Mouse (Mus musculus) limb, embryonic 15.5 days (tissue): ENCODE results near the gene Vkorc1l1. TPM values are rescaled to one million over a fixed set of nuclear protein-coding genes. Genes with fewer than 3 reads are reported as not detected.

Experiments used
- ATAC-seq: fragments of 200-750 bp; cut with Nextera tagmentation; 2 replicates; pipeline ENCODE4 v1.8.0; 2017; ENCODE audit warnings: low read depth, moderate TSS enrichment; ENCODE audit not compliant: insufficient number of reproducible peaks, low FRiP score, low TSS enrichment
- H3K27ac ChIP-seq: fragments of 300-500 bp; sonication (generic); 2 replicates; pipeline ENCODE4 v1.5.1; 2015; ENCODE audit warnings: moderate library complexity, mild to moderate bottlenecking, inconsistent platforms
- H3K27me3 ChIP-seq: fragments of 300-500 bp; sonication (generic); 2 replicates; pipeline ENCODE4 v1.6.1; 2015; ENCODE audit warnings: inconsistent platforms
- H3K36me3 ChIP-seq: fragments of 300-500 bp; sonication (generic); 2 replicates; pipeline ENCODE4 v1.6.1; 2015; ENCODE audit warnings: inconsistent platforms
- H3K4me1 ChIP-seq: fragments of 300-500 bp; sonication (generic); 2 replicates; pipeline ENCODE4 v1.6.1; 2015; ENCODE audit warnings: inconsistent platforms
- H3K4me2 ChIP-seq: fragments of 300-500 bp; sonication (generic); 2 replicates; pipeline ENCODE4 v1.6.1; 2015; ENCODE audit warnings: mild to moderate bottlenecking, inconsistent platforms
- H3K4me3 ChIP-seq: fragments of 300-500 bp; sonication (generic); 2 replicates; pipeline ENCODE4 v1.5.1; 2015; ENCODE audit warnings: mild to moderate bottlenecking, inconsistent platforms
- H3K9ac ChIP-seq: fragments of 300-500 bp; sonication (generic); 2 replicates; pipeline ENCODE4 v1.6.1; 2015; ENCODE audit warnings: inconsistent platforms
- H3K9me3 ChIP-seq: fragments of 300-500 bp; sonication (generic); 2 replicates; pipeline ENCODE4 v1.6.1; 2016; ENCODE audit warnings: inconsistent platforms
- whole genome bisulfite sequencing: fragments of 180-500 bp; shearing (Covaris S2); methylation state at CpG from one replicate; pipeline ENCODE4 v1.1.7; 2015; 5-methylcytosine and 5-hydroxymethylcytosine counted together
- polyA plus RNA-seq: library from polyadenylated mRNA; unstranded; fragments of >200 nt; fragmentation: Nextera tagmentation; extraction: Ambion mirVana; gene quantifications from 2 replicates; pipeline ENCODE4 v1.2.1, GENCODE M21; 2015

Vkorc1l1 gene
- polyA plus RNA-seq, 1 experiment from 2014 or later: 28.5 TPM

GRCm38 (mm10) chr5:129989376-129989775, 47.6 kb downstream of the Vkorc1l1 start:
- H3K4me2 ChIP-seq: no peak overlapping the region
- no peaks in the 10 kb centered on the region for H3K4me1 ChIP-seq
- no peak overlapping the region for H3K4me3 ChIP-seq
- no peaks in the 10 kb centered on the region for H3K27me3 ChIP-seq
- H3K36me3 ChIP-seq: peaks cover 25% of the 10 kb centered on the region
- H3K9ac ChIP-seq: no peak overlapping the region
- no peak overlapping the region for H3K27ac ChIP-seq
- no peaks in the 10 kb centered on the region for H3K9me3 ChIP-seq
- ATAC-seq: no peak
- WGBS: 66% methylated on average over 13 of the region's 13 CpGs

GRCm38 (mm10) chr5:129991898-129992297, 50.1 kb downstream of the Vkorc1l1 start:
- no peak overlapping the region for H3K27ac ChIP-seq
- WGBS: 94% methylated on average over 5 of the region's 5 CpGs
- H3K4me3 ChIP-seq: no peak overlapping the region
- H3K9ac ChIP-seq: no peak overlapping the region
- no peaks in the 10 kb centered on the region for H3K9me3 ChIP-seq
- H3K4me1 ChIP-seq: no peaks in the 10 kb centered on the region
- ATAC-seq: no peak
- no peak overlapping the region for H3K4me2 ChIP-seq
- H3K27me3 ChIP-seq: no peaks in the 10 kb centered on the region
- peaks cover 20% of the 10 kb centered on the region for H3K36me3 ChIP-seq

- H3K27me3 ChIP-seq: no peaks in the 10 kb centered on the region
- no peak overlapping the region for H3K27ac ChIP-seq
- no peaks in the 10 kb centered on the region for H3K4me1 ChIP-seq
- H3K4me2 ChIP-seq: no peak overlapping the region
- 92% methylated on average over 14 of the region's 14 CpGs for whole genome bisulfite sequencing
- H3K4me3 ChIP-seq: no peak overlapping the region
- H3K9ac ChIP-seq: no peak overlapping the region
- H3K36me3 ChIP-seq: peaks cover 17% of the 10 kb centered on the region
- no peak for ATAC-seq
- no peaks in the 10 kb centered on the region for H3K9me3 ChIP-seq
Measured at GRCm38 (mm10) chr5:129993374-129993773, 51.6 kb downstream of the Vkorc1l1 start.

- Histone ChIP-seq H3K4me3 (no peak overlapping the region), H3K4me1 (no peaks in the 10 kb centered on the region)
- 86% methylated on average over 7 of the region's 7 CpGs for WGBS
Measured at GRCm38 (mm10) chr5:129994989-129995388, 53.2 kb downstream of the Vkorc1l1 start.

GRCm38 (mm10) chr5:129997700-129998099, 55.9 kb downstream of the Vkorc1l1 start:
- Histone ChIP-seq H3K9me3 (no peaks in the 10 kb centered on the region), H3K4me2 (no peak overlapping the region), H3K4me1 (peaks cover 15% of the 10 kb centered on the region), H3K36me3 (0 out of 2 replicates have a peak, but pooled peaks cover 7% of the 10 kb centered on the region), H3K9ac (no peak overlapping the region), H3K4me3 (no peak overlapping the region), H3K27ac (no peak overlapping the region), H3K27me3 (no peaks in the 10 kb centered on the region)
- ATAC-seq: no peak
- 75% methylated on average over 19 of the region's 19 CpGs for WGBS

More at GRCm38 (mm10) chr5:129994989-129995388, 53.2 kb downstream of the Vkorc1l1 start:
- no peak overlapping the region for H3K4me2 ChIP-seq
- no peaks in the 10 kb centered on the region for H3K27me3 ChIP-seq
- no peak overlapping the region for H3K27ac ChIP-seq
- no peak for ATAC-seq
- H3K36me3 ChIP-seq: peaks cover 15% of the 10 kb centered on the region
- no peaks in the 10 kb centered on the region for H3K9me3 ChIP-seq
- no peak overlapping the region for H3K9ac ChIP-seq

- Histone ChIP-seq H3K27ac (no peak overlapping the region), H3K9ac (no peak overlapping the region), H3K27me3 (no peaks in the 10 kb centered on the region), H3K4me3 (no peak overlapping the region), H3K9me3 (no peaks in the 10 kb centered on the region), H3K4me1 (peaks cover 18% of the 10 kb centered on the region), H3K36me3 (0 out of 2 replicates have a peak, but pooled peaks cover 3% of the 10 kb centered on the region), H3K4me2 (no peak overlapping the region)
- ATAC-seq: no peak
- WGBS: 36% methylated on average over 4 of the region's 4 CpGs
Measured at GRCm38 (mm10) chr5:129999097-129999496, 57.3 kb downstream of the Vkorc1l1 start.

- Histone ChIP-seq H3K4me2 (no peak overlapping the region), H3K27me3 (no peaks in the 10 kb centered on the region), H3K9me3 (no peaks in the 10 kb centered on the region), H3K4me3 (no peak overlapping the region), H3K4me1 (peaks cover 18% of the 10 kb centered on the region), H3K36me3 (0 out of 2 replicates have a peak, but pooled peaks cover 3% of the 10 kb centered on the region), H3K9ac (no peak overlapping the region), H3K27ac (no peak overlapping the region)
- ATAC-seq: no peak
- WGBS: 87% methylated on average over 12 of the region's 12 CpGs
Measured at GRCm38 (mm10) chr5:130000735-130001134, 59.0 kb downstream of the Vkorc1l1 start.

GRCm38 (mm10) chr5:130001356-130001987, 59.7 kb downstream of the Vkorc1l1 start:
- Histone ChIP-seq H3K27ac (no peak overlapping the region), H3K27me3 (no peaks in the 10 kb centered on the region), H3K4me3 (peak overlapping the region; percentile 55), H3K36me3 (0 out of 2 replicates have a peak, but pooled peaks cover 3% of the 10 kb centered on the region), H3K9me3 (no peaks in the 10 kb centered on the region), H3K4me2 (peak overlapping the region; percentile 88), H3K9ac (no peak overlapping the region), H3K4me1 (peaks cover 18% of the 10 kb centered on the region)
- 53% methylated on average over 5 of the region's 5 CpGs for WGBS
- no peak for ATAC-seq

GRCm38 (mm10) chr5:130002301-130003146, 60.8 kb downstream of the Vkorc1l1 start, which contains the start of gene Gusb:
Gusb (minus strand) TSS chr5:130003049.
- H3K4me2 ChIP-seq: peak within 1 kb of the TSS; percentile 88
- H3K9ac ChIP-seq: peak within 1 kb of the TSS; percentile 46
- H3K4me3 ChIP-seq: peak within 1 kb of the TSS; percentile 55
- H3K36me3 ChIP-seq: 0 out of 2 replicates have a peak, but pooled peaks cover 3% of the 10 kb centered on the region
- no peaks in the 10 kb centered on the region for H3K27me3 ChIP-seq
- no peaks in the 10 kb centered on the region for H3K9me3 ChIP-seq
- peak within 1 kb of the TSS; percentile 70 for H3K27ac ChIP-seq
- peak; percentile 84 for ATAC-seq
- under 1% methylated on average over 39 of the region's 39 CpGs for WGBS
- H3K4me1 ChIP-seq: peaks cover 18% of the 10 kb centered on the region

- WGBS: 50% methylated on average over 7 of the region's 7 CpGs
- Histone ChIP-seq H3K27ac (peak overlapping the region; percentile 70), H3K36me3 (0 out of 2 replicates have a peak, but pooled peaks cover 2% of the 10 kb centered on the region)
Measured at GRCm38 (mm10) chr5:130003229-130003628, 61.5 kb downstream of the Vkorc1l1 start.

GRCm38 (mm10) chr5:130007344-130007743, 65.6 kb downstream of the Vkorc1l1 start:
- Histone ChIP-seq H3K9ac (no peak overlapping the region), H3K9me3 (peaks cover 10% of the 10 kb centered on the region; the same call in 1 of the 2 replicates), H3K4me2 (no peak overlapping the region), H3K4me3 (no peak overlapping the region), H3K4me1 (peaks cover 5% of the 10 kb centered on the region; the same call in 1 of the 2 replicates), H3K36me3 (peaks cover 14% of the 10 kb centered on the region), H3K27ac (no peak overlapping the region), H3K27me3 (no peaks in the 10 kb centered on the region)
- no peak for ATAC-seq
- 83% methylated on average over 1 of the region's 1 CpGs for WGBS

More at GRCm38 (mm10) chr5:130003229-130003628, 61.5 kb downstream of the Vkorc1l1 start:
- H3K4me3 ChIP-seq: peak overlapping the region; percentile 55
- no peaks in the 10 kb centered on the region for H3K27me3 ChIP-seq
- peaks cover 18% of the 10 kb centered on the region for H3K4me1 ChIP-seq
- H3K4me2 ChIP-seq: peak overlapping the region; percentile 88
- ATAC-seq: no peak
- H3K9ac ChIP-seq: no peak overlapping the region
- H3K9me3 ChIP-seq: no peaks in the 10 kb centered on the region
